Mouse (Mus musculus): ENCODE measurements around the gene Apol7c. TPM values are rescaled to one million over a fixed set of nuclear protein-coding genes. Genes with fewer than 3 reads are reported as not detected.
"Not testable (repeated sequence)": the region's sequence is repeated elsewhere in the genome, so short reads cannot be mapped to it uniquely, and the experiment has no call there.

The Apol7c gene
- polyA plus RNA-seq, 1 experiment from 2014 or later, result not detected

DNA sequence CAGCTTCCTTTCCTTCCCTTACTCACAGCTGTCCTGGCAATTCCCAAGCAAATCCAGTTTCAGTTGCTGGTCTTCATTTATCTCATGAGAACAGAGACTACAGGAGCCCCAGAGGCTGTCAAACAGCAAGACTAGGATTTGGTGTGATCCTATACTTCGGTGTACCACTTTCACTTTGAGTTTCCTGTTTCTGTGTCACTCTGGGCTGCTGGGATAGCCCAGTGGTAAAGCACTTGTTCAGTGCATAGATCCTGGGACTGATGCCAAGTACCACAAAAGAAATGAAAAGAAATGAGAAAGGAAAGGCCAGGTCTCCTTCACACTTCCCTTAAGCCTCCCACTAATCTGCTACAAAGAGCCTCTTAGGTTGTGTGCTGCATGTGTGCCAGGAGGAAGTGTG is 38.4 kb downstream of the Apol7c start:
- H3K4me2 ChIP-seq (replicated peaks; ENCODE audit: low read depth, low read length); H3K9ac ChIP-seq (replicated peaks; ENCODE audit: low read length); H3K4me3 ChIP-seq (ENCODE audit: low read length); ATAC-seq (ENCODE audit: low FRiP score, low TSS enrichment); H3K36me3 ChIP-seq (ENCODE audit: insufficient read depth, low read length); H3K9me3 ChIP-seq (ENCODE audit: low read length); H3K27me3 ChIP-seq (ENCODE audit: insufficient read depth, low read length); H3K27ac ChIP-seq (ENCODE audit: low read length); H3K4me1 ChIP-seq (ENCODE audit: insufficient read depth, low read length): not testable (repeated sequence)
- 61% methylated on average over 1 of the region's 1 CpGs for WGBS

- ATAC-seq (ENCODE audit: low FRiP score, low TSS enrichment); H3K27ac ChIP-seq (ENCODE audit: low read length); H3K9me3 ChIP-seq (ENCODE audit: low read length); H3K27me3 ChIP-seq (ENCODE audit: insufficient read depth, low read length); H3K4me3 ChIP-seq (ENCODE audit: low read length); H3K36me3 ChIP-seq (ENCODE audit: insufficient read depth, low read length); H3K4me1 ChIP-seq (ENCODE audit: insufficient read depth, low read length); H3K4me2 ChIP-seq (replicated peaks; ENCODE audit: low read depth, low read length); H3K9ac ChIP-seq (replicated peaks; ENCODE audit: low read length): not testable (repeated sequence)
- WGBS, result no CpG with 5 or more reads among the region's 1 CpGs
Observed at GRCm38 (mm10) chr15:77493181-77493580, 39.9 kb downstream of the Apol7c start.

GRCm38 (mm10) chr15:77482140-77482794 is 50.8 kb downstream of the Apol7c start:
- Histone ChIP-seq H3K36me3 (ENCODE audit: insufficient read depth, low read length) (no peaks in the 10 kb centered on the region), H3K4me1 (ENCODE audit: insufficient read depth, low read length) (no peaks in the 10 kb centered on the region), H3K4me2 (replicated peaks; ENCODE audit: low read depth, low read length) (no peak overlapping the region), H3K27ac (ENCODE audit: low read length) (no peak overlapping the region), H3K27me3 (ENCODE audit: insufficient read depth, low read length) (no peaks in the 10 kb centered on the region), H3K4me3 (ENCODE audit: low read length) (no peak overlapping the region), H3K9ac (replicated peaks; ENCODE audit: low read length) (no peak overlapping the region), H3K9me3 (ENCODE audit: low read length) (no peaks in the 10 kb centered on the region)
- no peak for ATAC-seq (ENCODE audit: low FRiP score, low TSS enrichment)
- WGBS, result 75% methylated on average over 4 of the region's 4 CpGs

GRCm38 (mm10) chr15:77476693-77477092 is 56.4 kb downstream of the Apol7c start, which contains the start of gene Apol10a:
Gene Apol10a, plus strand, starts transcription at chr15:77477047.
- not testable (repeated sequence) for H3K4me1 ChIP-seq (ENCODE audit: insufficient read depth, low read length); H3K4me2 ChIP-seq (replicated peaks; ENCODE audit: low read depth, low read length); H3K4me3 ChIP-seq (ENCODE audit: low read length); H3K9ac ChIP-seq (replicated peaks; ENCODE audit: low read length); H3K36me3 ChIP-seq (ENCODE audit: insufficient read depth, low read length); H3K9me3 ChIP-seq (ENCODE audit: low read length); H3K27ac ChIP-seq (ENCODE audit: low read length); ATAC-seq (ENCODE audit: low FRiP score, low TSS enrichment); H3K27me3 ChIP-seq (ENCODE audit: insufficient read depth, low read length)
- WGBS, result 76% methylated on average over 2 of the region's 2 CpGs

Other genes with a start within 250 kb of the Apol7c start
- gene Rbfox2, start 226.3 kb downstream of the Apol7c start, polyA plus RNA-seq (2015; fragmentation: Nextera tagmentation; extraction: Ambion mirVana), result 49.1 and 50.2 TPM in 2 replicates
- 0.19 TPM in 1 of 2 replicates, not detected in the other for gene Apol7a, start 134.2 kb downstream of the Apol7c start, polyA plus RNA-seq (2015; fragmentation: Nextera tagmentation; extraction: Ambion mirVana)
- not detected in 2 replicates for gene Apol9a, start 122.2 kb downstream of the Apol7c start, polyA plus RNA-seq (2015; fragmentation: Nextera tagmentation; extraction: Ambion mirVana)
- gene Apol7b, start 85.8 kb downstream of the Apol7c start, polyA plus RNA-seq (2015; fragmentation: Nextera tagmentation; extraction: Ambion mirVana), result 0.12 TPM in 1 of 2 replicates, not detected in the other
- not detected in 2 replicates for gene Apol10a, start 56.3 kb downstream of the Apol7c start, polyA plus RNA-seq (2015; fragmentation: Nextera tagmentation; extraction: Ambion mirVana)
- gene Apol11a, start 25.0 kb downstream of the Apol7c start, polyA plus RNA-seq (2015; fragmentation: Nextera tagmentation; extraction: Ambion mirVana), result not detected in 2 replicates
- not detected in 2 replicates for gene 1700025B11Rik, start 28.6 kb upstream of the Apol7c start, polyA plus RNA-seq (2015; fragmentation: Nextera tagmentation; extraction: Ambion mirVana)
- gene Apol10b, start 62.8 kb upstream of the Apol7c start, polyA plus RNA-seq (2015; fragmentation: Nextera tagmentation; extraction: Ambion mirVana), result 0.19 and 0.22 TPM in 2 replicates
- not detected in 2 replicates for gene Gm36245, start 65.9 kb upstream of the Apol7c start, polyA plus RNA-seq (2015; fragmentation: Nextera tagmentation; extraction: Ambion mirVana)
- gene Apol11b, start 110.0 kb upstream of the Apol7c start, polyA plus RNA-seq (2015; fragmentation: Nextera tagmentation; extraction: Ambion mirVana), result 0.07 TPM in 1 of 2 replicates, not detected in the other
- not detected in 2 replicates for gene Apol7e, start 165.5 kb upstream of the Apol7c start, polyA plus RNA-seq (2015; fragmentation: Nextera tagmentation; extraction: Ambion mirVana)
- gene Apol9b, start 195.7 kb upstream of the Apol7c start, polyA plus RNA-seq (2015; fragmentation: Nextera tagmentation; extraction: Ambion mirVana), result 0.20 TPM in 1 of 2 replicates, not detected in the other
- gene Apol8, start 223.7 kb upstream of the Apol7c start, polyA plus RNA-seq (2015; fragmentation: Nextera tagmentation; extraction: Ambion mirVana), result 0.19 and 0.21 TPM in 2 replicates